Mouse (Mus musculus) heart, postnatal 25 days (tissue): ENCODE results near the gene Ccnc. TPM values are rescaled to one million over a fixed set of nuclear protein-coding genes. Genes with fewer than 3 reads are reported as not detected.
"Not testable (repeated sequence)": the region's sequence is repeated elsewhere in the genome, so short reads cannot be mapped to it uniquely, and the experiment has no call there.

Experiments used
- DNase-seq: peaks from one replicate; pipeline ENCODE4 v3.0.0; 2022; ENCODE audit warnings: low spot score
- intact Hi-C: fragments of 180-260 bp; cut with DNase I; formaldehyde crosslinking; loops from one replicate; pipeline ENCODE4 v1.15.1; 2025
- total RNA-seq, 2 experiments: library from RNA; stranded (reverse); gene quantifications; 2 replicates each; pipeline ENCODE4 v1.2.3; 2021

Gene Ccnc
- total RNA-seq, 2 experiments from 2014 or later, result 14.4 to 17.9 TPM

DNA sequence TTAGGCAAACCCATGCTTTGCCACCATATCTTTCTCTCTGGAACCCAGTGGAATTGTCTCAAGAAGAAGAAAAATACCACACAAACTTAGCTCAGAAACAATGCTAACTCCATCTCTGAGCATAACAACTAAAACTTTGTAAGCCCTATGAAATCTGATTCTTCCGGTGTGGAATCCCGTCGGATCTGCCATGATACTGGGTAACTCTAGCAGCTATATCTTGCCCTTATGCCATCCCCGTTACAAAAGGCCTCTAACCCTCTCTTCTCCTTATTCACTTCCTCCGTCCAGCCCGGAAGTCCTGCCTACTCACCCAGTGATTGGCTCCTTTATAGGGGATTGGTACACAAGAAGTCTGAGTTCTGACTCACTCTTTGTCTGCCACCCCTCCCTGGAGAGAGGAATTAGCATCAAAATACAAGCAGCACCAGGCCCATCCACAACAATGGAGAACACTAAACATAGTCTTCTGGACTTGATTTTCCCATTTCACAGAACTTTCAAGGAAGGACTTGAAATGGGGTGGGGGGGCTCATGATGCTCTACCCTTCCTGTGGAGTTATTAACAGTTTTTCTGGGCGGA, 4.7 kb upstream of the Ccnc start:
- DNase-seq, result no peak
- intact Hi-C loops, result no loop called here

DNA sequence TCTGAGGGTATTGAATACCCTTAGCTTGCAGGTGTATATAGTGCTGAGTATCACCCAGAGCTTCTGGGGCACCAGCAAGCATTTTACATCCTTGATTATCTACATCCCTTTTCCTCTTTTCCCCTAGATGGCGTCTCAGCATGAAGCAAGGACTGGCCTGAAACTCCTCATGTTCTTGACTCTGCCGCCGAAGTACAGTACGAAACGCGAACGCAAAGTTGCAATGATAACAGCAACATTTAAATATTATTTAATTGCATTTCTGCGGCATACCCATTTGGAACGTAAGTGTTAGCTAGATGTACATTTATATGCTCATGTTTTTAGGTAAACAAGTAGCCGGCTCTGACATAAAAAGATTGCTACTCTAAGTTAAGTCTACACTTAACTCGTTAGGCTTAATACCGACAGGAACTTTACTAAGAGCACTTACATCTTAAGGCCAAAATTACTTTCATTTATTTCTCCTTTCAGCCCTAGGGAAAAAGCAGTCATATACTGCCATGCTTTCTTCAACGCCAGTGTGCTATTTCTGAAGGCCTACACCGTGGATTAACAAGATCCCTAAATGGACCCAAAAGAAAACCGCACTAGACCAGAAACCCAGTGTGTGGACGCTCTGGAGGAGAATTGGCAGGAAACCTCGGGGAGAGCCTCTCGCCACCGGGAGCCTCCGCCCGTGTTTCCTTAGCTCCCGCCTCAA, 438 bp upstream of the Ccnc start:
- no peak for DNase-seq
- intact Hi-C loops, result loop anchor here (2.0 to 5.0 kb wide), 3 partner anchors 50 to 150 kb away; partner anchors contain the start of gene Coq3

DNA sequence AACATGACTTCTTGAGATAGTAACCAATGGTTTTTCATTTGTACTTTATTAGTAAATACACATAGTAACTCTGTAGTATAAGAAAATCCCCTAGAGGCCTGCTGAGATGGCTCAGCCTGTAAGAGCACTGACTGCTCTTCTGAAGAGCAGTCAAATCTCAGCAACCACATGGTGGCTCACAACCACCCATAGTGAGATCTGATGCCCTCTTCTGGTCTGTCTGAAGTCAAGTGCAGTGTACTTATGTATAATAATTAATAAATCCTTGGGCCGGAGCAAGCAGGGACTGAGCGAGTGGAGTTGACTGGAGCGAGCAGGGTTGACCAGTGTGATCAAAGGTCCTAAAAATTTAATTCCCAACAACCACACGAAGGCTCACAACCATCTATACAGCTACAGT, 11.7 kb downstream of the Ccnc start:
- intact Hi-C loops, result no loop called here
- DNase-seq, result no peak

DNA sequence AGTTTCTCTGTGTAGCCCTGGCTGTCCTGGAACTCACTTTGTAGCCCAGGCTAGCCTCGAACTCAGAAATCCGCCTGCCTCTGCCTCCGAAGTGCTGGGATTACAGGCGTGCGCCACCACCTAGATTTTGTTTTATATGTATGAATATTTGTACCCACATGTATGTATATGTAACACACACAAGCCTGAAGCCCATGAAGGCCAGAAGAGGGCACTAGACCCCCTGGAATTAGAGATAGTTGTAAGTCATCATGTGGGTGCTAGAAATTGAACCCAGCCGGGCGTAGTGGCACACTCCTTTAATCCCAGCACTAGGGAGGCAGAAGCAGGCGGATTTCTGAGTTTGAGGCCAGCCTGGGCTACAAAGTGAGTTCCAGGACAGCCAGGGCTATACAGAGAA, 16.6 kb downstream of the Ccnc start:
- intact Hi-C loops, DNase-seq: not testable (repeated sequence)

DNA sequence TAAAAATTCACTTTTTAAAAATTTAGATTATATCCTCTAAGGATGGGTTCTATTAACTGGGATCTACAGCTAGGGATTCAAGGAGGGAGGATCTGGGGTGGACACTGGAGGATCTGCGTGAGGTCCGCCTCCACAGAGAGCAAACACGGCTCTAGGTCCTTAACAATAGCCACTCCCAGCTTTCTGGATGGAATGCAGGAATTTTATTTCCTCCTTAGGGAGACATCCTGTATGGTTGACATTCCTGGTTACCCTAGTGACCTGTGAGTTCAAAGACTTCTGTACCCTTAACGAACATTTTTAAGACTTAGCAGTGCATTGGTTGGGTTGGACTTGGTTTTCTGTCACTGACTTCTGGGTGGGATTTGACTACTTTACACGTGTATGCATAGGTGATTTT, 18.2 kb downstream of the Ccnc start:
- DNase-seq, result no peak
- intact Hi-C loops, result no loop called here

DNA sequence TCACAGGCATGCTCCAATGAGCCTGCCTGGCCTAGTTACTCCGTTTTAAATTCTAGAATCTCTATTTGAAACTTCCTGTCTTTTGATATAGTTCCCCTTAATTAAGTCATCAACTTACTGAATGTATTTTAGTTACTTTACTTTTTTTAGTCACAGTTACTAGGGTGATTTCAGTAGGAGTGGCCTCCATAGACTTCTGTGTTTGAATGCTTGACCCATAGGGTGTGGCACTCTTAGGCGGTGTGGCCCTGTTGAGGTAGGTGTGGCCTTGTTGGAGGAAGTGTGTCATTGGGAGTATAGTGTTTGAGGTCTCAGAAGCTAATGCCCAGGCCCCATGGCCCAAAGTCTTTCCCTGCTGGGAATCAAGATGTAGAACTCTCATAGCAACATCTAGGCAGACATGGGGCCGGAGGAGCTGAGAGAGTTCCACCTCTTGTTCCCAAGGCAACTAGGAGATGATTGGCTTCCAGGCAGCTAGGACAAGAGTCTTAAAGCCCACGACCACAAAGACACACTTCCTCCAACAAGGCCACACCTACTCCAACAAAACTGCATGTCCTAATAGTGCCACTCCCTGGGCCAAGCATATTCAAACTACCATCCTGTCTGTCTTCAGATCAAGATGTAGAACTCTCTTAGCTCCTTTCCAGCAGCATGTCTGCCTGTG, 27.8 kb downstream of the Ccnc start:
- DNase-seq, result no peak
- intact Hi-C loops, result no loop called here

DNA sequence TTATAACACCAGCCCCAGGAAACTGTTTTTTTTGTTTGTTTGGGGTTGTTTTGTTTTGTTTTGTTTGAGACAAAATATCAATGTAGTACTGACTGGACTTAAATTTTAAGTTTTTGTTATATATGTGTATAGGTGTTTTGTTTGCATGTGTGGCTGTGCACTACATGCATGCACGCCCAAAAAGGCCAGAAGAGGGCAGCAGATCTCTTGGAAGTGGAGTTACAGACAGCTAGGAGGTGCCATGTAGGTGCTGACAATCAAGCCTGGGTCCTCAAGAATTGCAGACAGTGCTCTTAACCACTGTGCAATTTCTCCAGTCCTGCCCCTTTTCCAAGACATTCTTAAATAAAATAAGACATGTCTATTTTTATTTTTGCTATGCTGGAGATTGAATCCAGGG, 31.4 kb downstream of the Ccnc start:
- DNase-seq, result no peak
- intact Hi-C loops, result no loop called here

DNA sequence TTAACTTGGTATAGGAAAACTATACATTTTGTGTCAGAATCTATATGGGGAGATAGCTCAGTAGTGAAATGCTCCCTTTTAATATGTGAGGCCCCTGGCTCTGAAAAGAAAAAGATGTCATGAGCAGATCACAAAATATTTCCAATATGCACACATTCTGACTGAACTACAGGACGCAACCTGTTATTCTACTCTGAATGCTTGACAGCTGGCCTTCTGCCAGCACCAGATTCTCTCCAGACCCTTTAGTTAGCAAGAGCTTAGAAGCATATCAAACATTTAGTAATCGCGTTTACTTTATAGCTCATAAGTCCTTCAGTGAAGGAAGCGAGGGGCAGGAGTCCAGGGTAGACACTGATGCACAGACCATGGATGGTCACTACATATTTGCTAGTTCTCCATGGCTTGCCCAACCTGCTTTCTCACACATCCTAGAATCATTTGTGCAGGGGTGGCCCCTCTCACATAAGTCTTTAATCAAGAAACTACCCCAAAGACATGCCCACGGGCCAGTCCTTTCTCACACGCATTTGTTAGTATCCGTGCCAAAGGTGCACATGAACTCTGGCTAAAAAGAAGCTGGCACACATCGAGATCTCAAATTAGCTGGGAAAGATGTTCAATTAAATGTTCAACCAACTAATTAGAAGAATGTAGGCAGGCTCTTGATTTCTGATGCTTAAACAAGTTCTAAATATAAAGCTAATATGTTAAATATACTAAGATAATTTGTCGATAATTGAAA, 34.1 kb downstream of the Ccnc start:
- no peak for DNase-seq
- intact Hi-C loops, result no loop called here

DNA sequence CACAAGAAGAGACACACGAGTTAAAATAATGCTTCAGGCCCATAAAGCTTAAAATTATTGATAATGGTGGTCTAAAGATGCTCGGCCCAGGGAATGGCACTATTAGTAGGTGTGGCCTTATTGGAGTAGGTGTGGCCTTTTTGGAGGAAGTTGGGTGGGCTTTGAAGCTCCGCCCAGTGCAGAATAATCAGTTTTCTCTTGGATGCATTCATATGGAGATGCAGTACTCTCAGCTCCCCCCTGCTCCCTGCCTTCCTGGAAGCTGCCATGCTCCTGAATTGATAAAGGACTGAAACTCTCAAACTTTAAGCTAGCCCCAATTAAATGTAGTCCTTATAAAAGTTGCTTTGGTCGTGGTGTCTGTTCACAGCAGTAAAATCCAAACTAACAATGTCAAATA, 36.3 kb downstream of the Ccnc start:
- intact Hi-C loops, result no loop called here
- no peak for DNase-seq

DNA sequence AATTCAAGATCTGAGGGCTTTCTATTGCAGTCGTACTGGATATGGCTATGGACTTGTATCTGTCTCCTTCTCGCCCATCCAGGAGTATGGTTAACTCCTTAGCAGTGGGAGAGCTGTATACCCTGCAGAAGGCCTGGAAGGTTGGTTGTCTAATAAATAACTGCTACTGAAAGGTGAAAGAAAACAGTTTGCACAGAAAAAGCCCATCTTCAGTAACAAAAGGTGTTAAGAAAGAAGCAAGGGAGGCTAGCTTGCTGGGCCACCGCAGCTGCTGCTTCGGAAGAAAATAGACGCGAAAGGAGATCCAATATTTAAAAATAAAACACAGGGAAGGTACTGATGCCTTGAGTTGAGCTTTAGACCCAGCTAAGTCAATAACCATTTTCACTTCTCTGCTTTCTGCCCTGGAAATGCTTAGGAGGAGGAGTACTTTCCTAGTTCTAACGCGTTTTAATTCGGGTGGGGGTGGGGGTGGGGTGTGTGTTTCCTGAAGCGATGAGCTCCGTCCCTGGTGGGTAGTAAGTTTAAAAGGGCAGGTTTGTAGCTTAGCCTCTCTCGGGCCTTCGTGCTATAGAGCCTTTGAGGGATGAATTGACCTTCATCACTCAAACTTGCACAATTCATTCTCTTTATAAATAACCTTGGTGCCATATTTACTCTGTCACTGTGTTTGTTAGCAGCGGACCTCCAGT, 38.8 kb downstream of the Ccnc start:
- no peak for DNase-seq
- intact Hi-C loops, result no loop called here

DNA sequence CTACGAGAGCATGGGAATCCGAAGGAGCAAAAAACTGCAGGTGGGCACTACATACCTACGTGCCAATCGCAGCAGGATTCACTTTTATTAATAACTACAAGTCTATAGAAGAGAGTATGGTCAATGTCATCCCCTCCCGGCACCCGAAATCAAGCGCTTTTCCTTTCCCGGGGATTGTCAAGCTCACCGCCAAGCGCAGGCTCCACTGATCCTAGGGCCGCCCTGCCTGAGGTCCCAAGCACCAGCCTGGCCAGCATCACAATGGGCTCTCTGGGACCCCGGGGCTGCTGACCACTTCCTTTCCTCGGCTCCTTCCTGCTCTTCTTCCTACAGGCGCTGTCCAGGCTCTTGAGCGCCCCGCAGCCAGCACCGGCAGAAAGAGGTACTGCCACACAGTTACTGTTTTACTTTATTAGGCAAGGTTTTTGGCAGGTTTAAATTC, 39.4 kb downstream of the Ccnc start, which contains the start of the genes Usp45 and Tstd3:
TSS of gene Usp45 (plus strand) at position 294 of the 442 bp plus-strand sequence.
TSS of gene Tstd3 (minus strand) at position 350 of the 442 bp plus-strand sequence.
- peak; percentile 47 for DNase-seq
- intact Hi-C loops, result no loop called here

DNA sequence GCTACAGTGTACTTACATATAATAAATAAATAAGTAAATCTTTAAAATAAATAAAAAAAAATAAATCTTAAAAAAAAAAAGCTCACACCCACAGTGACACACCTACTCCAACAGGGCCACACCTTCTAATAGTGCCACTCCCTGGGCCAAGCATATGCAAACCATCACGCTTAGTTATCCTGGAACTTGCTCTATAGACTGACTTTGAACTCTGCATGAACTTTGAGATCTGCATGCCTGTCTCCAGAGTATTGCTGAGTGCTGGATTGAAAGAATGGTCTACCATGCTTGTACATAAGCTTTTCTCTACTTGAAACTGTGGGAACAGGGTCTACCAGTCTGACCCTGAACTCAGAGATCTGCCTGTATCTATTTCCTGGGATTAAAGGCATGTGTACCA, 43.6 kb downstream of the Ccnc start:
- intact Hi-C loops, result no loop called here
- DNase-seq, result no peak

DNA sequence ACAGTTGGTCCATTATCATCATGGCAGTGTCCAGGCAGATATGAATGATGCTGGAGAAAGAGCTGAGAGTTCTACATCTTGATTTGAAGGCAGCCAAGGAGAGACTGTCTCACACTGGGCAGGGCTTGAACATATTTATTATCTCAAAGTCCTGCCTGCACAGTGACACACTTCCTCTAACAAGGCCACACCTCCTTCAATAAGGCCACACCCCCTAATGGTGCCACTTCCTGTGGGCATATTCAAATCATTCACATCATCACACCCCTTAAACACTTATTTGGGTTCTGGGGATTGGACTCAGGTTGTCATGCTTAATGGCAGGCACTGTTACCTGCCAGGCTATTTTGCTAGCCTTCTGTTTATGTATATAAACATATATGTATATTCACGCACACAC, 44.8 kb downstream of the Ccnc start:
- intact Hi-C loops, result no loop called here
- no peak for DNase-seq

DNA sequence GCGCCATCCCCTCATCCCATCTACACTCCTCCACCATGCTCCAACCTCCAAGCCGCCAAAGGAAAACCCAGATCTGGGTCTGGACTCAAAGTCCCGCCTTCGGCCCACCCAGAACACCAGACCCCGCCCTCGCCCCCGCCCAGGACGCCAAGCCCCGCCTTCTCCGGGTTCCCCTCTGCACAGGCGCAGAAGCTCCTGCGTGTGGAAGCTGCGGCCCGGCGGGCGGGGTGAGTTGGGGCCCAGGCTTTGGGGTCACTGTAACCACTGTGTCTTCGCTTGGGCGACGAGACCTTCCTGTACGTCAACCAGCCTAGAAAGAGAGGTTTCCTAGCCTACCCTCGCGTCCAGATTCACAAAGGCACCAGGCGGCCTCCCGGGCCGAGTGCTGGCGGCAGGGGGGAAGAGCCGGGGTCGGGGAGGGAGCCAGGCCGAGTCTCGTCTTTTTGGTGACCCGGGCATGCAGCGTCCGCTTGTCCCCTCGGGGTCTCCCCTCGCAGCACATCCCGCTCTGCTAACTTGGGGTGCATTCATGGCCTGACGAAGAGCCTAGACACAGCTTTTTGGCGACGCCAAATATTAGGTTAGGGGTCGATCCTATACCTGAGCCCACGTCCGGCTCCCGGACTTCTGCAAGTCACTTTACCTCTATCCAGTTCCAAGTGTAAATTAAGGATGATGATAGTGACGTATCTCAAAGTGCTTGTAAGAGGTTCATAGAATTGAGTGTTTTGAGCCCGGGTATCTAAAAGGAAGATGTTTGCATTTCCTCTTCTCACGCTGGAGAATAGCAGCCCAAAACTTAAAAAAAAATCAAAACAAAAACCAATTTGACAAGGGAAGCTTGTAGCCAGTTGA, 48.8 kb downstream of the Ccnc start:
- intact Hi-C loops, result loop anchor here (2.0 kb wide), 1 partner anchor 50 kb away; the partner anchor contains the start of gene Ccnc
- DNase-seq, result peak; percentile 79

DNA sequence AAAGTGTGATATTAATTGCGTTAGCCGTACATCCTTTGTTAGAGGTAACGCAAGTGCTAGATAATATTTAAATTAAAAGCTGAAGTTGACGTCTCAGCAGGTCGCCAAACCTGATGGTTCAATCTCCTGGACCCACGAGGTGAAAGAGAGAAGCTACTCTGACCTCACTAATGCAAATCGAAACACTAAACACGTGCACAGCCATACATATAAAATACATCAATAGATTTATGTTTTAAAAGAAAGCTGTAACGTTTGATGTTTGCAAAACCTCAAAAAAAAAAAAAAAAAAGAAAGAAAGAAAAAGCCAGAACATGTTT, 49.4 kb downstream of the Ccnc start:
- intact Hi-C loops, result loop anchor here (2.0 kb wide), 1 partner anchor 50 kb away; the partner anchor contains the start of gene Ccnc

DNA sequence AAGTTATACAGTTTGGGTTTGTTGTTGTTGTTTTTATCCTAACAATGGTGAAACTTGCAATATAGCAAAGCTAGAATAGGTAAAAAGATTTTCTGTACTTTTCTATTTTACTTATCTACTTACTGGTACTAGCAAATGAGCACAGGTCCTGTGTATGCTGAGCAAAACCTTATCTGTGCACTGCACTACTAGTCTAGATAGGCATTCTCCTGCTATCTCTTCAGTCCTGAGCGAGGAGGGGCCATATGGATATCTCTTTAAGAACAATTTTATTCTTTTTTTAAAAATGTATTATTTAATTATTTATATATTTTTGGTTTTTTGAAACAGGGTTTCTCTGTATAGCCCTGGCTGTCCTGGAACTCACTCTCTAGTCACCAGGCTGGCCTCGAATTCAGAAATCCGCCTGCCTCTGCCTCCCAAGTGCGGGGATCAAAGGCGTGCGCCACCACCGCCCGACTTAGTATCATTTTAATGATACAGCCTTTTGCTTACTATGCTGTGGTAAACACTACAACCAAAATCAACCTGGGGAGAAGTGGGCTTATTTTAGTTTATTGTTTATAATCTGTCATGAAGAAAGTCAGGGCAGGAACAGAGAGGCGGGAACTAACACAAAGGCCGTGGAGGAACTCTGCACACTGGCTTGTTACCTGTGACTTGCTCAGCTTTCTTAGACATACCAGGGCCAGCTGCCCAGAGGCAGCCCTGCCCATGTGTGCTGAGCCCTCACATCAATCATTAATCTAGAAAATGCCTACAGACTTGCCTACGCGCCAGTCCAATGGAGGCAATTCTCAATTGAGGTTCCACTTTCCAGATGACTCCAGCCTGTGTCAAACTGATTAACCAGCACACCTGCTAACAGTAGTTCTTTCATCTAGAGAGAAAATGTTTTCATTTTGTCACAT, 53.6 kb downstream of the Ccnc start:
- DNase-seq, result no peak
- intact Hi-C loops, result no loop called here

More for the DNA sequence above, 49.4 kb downstream of the Ccnc start:
- no peak for DNase-seq

DNA sequence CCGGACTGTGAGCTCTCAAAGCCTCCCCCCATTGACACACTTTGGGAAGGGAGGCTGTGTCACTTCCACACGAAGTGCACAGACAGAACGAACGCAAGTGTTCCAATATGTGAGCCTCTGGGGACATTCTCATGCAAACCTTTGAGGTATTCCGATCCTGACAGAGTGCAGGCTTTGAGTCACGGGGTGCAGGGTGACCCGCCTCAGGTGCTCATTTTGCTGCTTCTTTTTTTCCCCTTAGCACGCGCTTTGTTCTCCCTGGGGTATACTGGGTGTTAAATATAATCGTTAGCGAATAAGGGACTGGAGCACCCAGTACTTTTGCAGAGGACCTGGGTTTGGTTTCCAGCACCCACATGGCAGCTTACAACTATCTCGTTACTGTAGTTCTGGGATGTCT, 58.8 kb downstream of the Ccnc start:
- DNase-seq, result no peak
- intact Hi-C loops, result no loop called here

DNA sequence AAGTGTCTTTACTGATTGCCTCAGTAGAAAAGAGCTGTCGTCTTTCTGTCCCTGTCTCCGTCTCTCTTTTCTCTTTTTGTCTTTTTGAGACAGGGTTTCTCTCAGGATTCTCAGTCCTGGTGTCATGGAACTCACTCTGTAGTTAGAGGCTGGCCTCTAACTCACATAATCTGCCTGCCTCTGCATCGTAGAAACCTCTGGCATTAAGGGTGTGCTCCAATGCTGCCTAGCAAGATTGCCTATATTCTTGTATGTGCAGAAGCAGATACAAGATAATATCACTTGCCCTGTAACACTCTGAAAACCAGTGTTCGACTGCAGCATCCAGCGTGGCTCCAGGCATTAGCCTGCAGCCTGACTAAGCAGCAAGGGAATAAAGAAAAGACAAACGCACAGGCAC, 61.4 kb downstream of the Ccnc start:
- no peak for DNase-seq
- intact Hi-C loops, result no loop called here
